Mouse (Mus musculus) frontal cortex, postnatal 36 days (tissue): Measurements from ENCODE around the gene Thap7.
"Not testable (repeated sequence)": the region's sequence is repeated elsewhere in the genome, so short reads cannot be mapped to it uniquely, and the experiment has no call there.

ENCODE experiments used
- DNase-seq, 2 experiments: peaks; one replicate each; pipeline ENCODE4 v3.0.0; 2022; ENCODE audit warnings: low spot score in 2 of 2

Thap7 gene

DNA sequence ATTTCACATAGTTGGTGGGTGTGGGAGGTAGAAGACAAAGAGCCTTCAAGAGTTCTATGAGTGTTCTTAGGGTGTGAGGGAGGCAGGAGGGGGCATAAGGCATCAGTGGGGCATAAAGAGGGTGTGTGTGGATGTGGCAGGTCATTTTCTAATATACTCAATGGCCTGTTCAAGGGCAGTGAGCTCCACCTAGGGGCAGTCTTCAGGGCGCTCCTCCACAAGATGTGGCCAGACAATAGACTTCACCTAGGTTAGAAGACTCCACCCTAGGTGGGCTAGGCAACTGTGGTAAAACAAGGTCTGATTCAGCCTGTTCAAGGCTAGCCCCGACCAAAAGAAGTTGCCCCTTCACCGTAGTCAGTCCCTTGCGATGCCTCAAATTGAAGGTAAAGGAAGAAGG, 1.3 kb upstream of the Thap7 start:
- DNase-seq: no peak

- no peak for DNase-seq
Measured at GRCm38 (mm10) chr16:17529981-17530586, 852 bp downstream of the Thap7 start.

- no peak for DNase-seq
Measured at GRCm38 (mm10) chr16:17528276-17528675, 2.7 kb downstream of the Thap7 start.

DNA sequence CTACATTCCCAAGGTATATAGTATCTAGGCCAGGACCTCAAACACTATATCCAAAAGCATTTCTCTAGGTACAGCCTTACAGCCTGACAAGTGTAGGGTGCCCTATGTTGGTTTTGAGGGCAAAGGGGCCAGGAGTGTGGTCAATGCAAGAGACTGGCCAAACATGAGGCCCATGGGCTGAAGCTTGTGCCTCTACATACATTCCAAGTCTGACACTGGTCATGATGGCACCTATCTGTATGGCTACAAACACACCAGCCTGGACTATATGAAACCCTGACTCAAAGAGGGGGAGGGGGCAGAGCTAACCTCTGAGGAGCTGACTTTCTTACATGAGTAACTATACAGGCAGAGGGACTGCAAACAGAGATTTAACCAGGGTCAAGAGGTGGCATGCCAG, 3.3 kb downstream of the Thap7 start:
- DNase-seq: no peak

DNA sequence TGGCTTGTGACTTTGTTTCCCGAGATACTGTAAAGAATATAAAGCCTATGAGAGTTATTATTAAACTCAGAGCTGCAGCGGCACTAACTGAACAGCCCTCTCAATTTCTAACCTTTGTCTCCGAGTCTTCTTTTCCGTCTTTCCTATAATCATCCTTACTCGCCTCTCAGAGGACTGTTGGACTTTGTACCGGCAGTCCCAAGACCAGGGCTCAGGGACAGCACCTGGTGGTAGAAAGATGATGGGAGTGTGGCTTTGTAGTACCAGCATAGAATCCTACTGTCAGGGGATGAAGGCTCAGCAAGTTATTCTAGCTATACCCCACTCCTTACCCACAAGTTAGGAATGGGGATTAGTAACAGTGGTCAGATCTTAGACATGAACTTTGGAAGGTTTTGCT, 4.7 kb downstream of the Thap7 start:
- no peak for DNase-seq

- DNase-seq: no peak
Measured at GRCm38 (mm10) chr16:17525524-17525923, 5.4 kb downstream of the Thap7 start.

- no peak for DNase-seq
Measured at GRCm38 (mm10) chr16:17524156-17524555, 6.8 kb downstream of the Thap7 start.

- no peak for DNase-seq
Measured at GRCm38 (mm10) chr16:17518910-17519309, 12.0 kb downstream of the Thap7 start.

DNA sequence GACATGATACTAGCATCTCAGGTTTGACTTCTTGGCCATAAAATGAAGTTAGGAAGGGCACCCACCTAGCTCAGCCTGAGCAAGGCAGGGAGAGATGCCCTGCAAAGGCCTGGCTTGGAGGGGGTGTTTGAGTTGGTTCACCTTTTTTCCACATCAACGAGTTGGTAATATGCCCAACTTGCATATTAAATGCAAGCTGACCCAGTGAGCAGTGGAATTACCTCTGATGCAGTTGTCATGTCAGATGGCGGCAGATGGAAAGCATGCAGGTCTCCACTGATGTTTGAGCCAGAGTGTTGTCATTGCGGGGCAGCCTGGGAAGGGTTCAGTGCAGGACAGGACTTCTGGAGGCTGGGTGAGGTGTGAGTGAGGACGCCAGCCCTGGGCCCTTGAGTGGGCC, 19.5 kb downstream of the Thap7 start:
- no peak for DNase-seq

DNA sequence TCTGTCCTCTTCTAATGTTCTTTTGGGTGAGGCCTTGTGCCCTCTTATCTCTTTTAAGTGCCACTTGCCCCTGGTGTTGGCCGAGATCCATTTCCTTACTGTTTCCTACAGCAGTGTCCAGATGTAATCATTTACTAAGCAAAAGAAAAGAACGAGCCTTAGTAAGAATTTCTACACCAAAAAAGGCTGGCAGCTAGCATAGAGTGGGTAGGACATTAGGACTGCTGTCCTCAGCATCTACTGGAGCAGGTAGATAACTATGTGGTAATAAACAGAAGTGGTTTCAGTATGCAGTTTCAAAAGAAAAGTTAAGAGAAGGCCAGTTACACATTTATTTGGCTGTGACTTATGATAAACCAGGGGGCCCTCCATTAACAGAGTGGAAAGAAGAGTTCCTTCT, 20.2 kb downstream of the Thap7 start:
- DNase-seq: no peak

DNA sequence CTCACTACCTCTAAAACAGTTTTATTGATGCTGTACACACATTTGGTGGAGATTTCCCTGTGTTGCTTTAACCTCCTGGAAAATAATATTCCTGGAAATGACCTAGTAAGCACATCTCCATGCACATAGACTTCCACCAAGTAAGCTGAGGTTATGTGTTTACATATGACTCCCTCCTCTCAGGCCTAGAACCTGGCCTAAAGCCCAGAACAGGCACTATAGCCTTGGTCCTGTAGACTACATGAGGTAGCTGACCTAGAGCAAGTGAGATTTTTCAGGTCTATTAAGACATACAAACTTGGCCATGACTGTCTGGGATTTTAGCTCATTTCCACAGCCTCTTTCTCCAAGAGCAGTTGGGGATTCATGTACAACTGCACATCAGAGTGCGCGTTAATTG, 20.8 kb downstream of the Thap7 start:
- no peak for DNase-seq

- no peak for DNase-seq
Measured at GRCm38 (mm10) chr16:17509240-17509597, 21.7 kb downstream of the Thap7 start.

- DNase-seq: peak; percentile 93 to 94
Measured at GRCm38 (mm10) chr16:17508546-17509239, 22.2 kb downstream of the Thap7 start, which contains the start of gene Lztr1. TSS of gene Lztr1 (plus strand) at chr16:17508688.

- DNase-seq: not testable (repeated sequence)
Measured at GRCm38 (mm10) chr16:17508031-17508430, 22.9 kb downstream of the Thap7 start.

DNA sequence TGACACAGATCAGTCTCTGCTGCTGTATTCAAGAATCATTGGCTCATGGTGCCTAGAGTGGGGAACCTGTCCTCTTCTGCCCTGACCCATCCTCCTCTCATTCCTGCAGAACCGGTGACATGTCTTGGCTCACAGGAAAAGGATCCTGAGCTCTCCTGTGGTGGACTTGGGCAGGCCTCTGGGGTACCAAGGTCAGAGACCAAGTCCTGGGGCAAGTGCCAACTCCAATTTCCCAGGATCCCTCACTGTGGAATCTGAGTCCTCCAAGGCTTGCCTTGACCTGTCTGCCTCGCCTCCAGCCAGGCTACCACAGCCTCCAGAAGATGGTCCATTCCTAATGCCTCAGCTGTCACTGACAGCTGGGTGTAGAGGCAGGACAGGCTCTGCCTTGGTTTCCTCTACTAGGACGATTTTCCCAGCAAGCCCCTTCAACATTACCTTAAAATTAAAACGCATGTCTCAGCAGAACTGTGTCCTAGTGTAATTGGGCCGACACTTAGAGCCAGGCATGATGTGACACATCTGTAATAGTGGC, 23.9 kb downstream of the Thap7 start:
- no peak for DNase-seq

GRCm38 (mm10) chr16:17502681-17503080, 28.3 kb downstream of the Thap7 start:
- DNase-seq: no peak

GRCm38 (mm10) chr16:17499249-17499883, 31.6 kb downstream of the Thap7 start:
- DNase-seq: no peak

- DNase-seq: peak; percentile 84 to 95
Measured at GRCm38 (mm10) chr16:17496499-17497305, 34.2 kb downstream of the Thap7 start.

- DNase-seq: peak; percentile 48 to 51
Measured at GRCm38 (mm10) chr16:17491896-17492561, 38.9 kb downstream of the Thap7 start.

DNA sequence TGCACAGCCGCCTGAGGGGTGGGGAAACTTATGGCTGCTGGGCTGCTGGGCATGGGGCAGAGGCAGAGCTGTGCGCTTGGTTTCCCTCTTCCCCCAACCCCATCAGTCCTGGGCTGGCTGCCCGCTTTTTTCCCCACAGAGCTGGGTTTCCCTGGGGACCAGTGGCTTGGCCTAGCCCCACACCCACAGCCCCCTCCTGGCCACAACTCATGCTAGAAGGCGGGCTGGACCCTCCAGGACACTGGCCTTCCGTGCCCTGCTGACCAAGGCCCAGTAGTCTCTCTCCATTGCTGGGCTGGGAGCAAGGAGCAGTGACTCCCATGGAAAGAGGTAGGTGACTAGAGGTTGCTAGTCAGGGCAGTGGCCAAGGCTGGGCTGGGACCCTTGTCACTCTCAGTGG, 39.8 kb downstream of the Thap7 start:
- DNase-seq: no peak

- peak in 1 of 2 experiments; percentile 36 for DNase-seq
Measured at GRCm38 (mm10) chr16:17489469-17490111, 41.3 kb downstream of the Thap7 start, which contains the start of gene Aifm3. TSS of gene Aifm3 (plus strand) at chr16:17489611.
